Mouse (Mus musculus) olfactory bulb, adult 2 months (tissue): Measurements from ENCODE around the gene Sox15. TPM values are rescaled to one million over a fixed set of nuclear protein-coding genes. Genes with fewer than 3 reads are reported as not detected.

Experiments
- H3K27ac ChIP-seq: fragments of 200-500 bp; 2 replicates; pipeline ENCODE4 v1.5.1; 2012; ENCODE audit warnings: low read depth, low read length; ENCODE audit not compliant: insufficient read depth
- H3K4me1 ChIP-seq: fragments of 200-500 bp; 2 replicates; pipeline ENCODE4 v1.6.1; 2012; ENCODE audit warnings: low read length; ENCODE audit not compliant: control insufficient read depth, insufficient read depth
- H3K4me3 ChIP-seq: fragments of 200-500 bp; 2 replicates; pipeline ENCODE4 v1.5.1; 2012; ENCODE audit warnings: mild to moderate bottlenecking, low read depth, low read length, moderate library complexity; ENCODE audit not compliant: insufficient read depth
- CTCF ChIP-seq: fragments of 200-500 bp; IDR thresholded peaks from 2 replicates; pipeline ENCODE4 v1.5.1; 2012; ENCODE audit warnings: low read depth, mild to moderate bottlenecking, low read length, moderate library complexity; ENCODE audit not compliant: insufficient read depth
- POLR2A ChIP-seq: fragments of 200-500 bp; IDR thresholded peaks from 2 replicates; pipeline ENCODE4 v1.6.1; 2012; ENCODE audit warnings: mild to moderate bottlenecking, low read depth, low read length, moderate library complexity; ENCODE audit not compliant: insufficient read depth
- WGBS: fragments of 180-500 bp; shearing (Covaris S2); methylation state at CpG from one replicate; pipeline ENCODE4 v1.1.7; 2018; 5-methylcytosine and 5-hydroxymethylcytosine counted together
- polyA plus RNA-seq: library from polyadenylated mRNA; stranded (reverse); fragments of >200 nt; gene quantifications from 2 replicates; pipeline ENCODE4 v1.2.4, GENCODE M21; 2012; ENCODE audit warnings: low replicate concordance; ENCODE audit not compliant: missing spikeins, insufficient read depth, insufficient read length

Sox15 gene
- polyA plus RNA-seq, 1 experiment, result not detected

- TF ChIP-seq CTCF, result no peak
- TF ChIP-seq POLR2A, result no peak
- Histone ChIP-seq H3K4me3 (no peak overlapping the region), H3K27ac (no peak overlapping the region), H3K4me1 (peaks cover 6% of the 10 kb centered on the region)
- WGBS, result 71% methylated on average over 8 of the region's 8 CpGs
Measured at GRCm38 (mm10) chr11:69703814-69704612, 48.9 kb downstream of the Sox15 start.

GRCm38 (mm10) chr11:69704613-69705010 lies 49.5 kb downstream of the Sox15 start:
- no peak overlapping the region for H3K4me3 ChIP-seq
- no peak overlapping the region for H3K27ac ChIP-seq
- H3K4me1 ChIP-seq, result peaks cover 6% of the 10 kb centered on the region
- no peak for TF ChIP-seq CTCF
- no peak for TF ChIP-seq POLR2A
- WGBS, result 49% methylated on average over 2 of the region's 2 CpGs

Other genes starting within 250 kb of the Sox15 start
- 114 TPM in 1 of 2 replicates, not detected in the other for gene Kdm6b, start 241.6 kb upstream of the Sox15 start, polyA plus RNA-seq
- not detected in 2 replicates for gene Dnah2, start 106.2 kb upstream of the Sox15 start, polyA plus RNA-seq
- gene Efnb3, start 95.1 kb upstream of the Sox15 start, polyA plus RNA-seq, result not detected in 2 replicates
- not detected in 2 replicates for gene Wrap53, start 75.1 kb upstream of the Sox15 start, polyA plus RNA-seq
- not detected in 2 replicates for gene Trp53, start 75.0 kb upstream of the Sox15 start, polyA plus RNA-seq
- 162 TPM in 1 of 2 replicates, not detected in the other for gene Atp1b2, start 49.4 kb upstream of the Sox15 start, polyA plus RNA-seq
- not detected in 2 replicates for gene Shbg, start 37.4 kb upstream of the Sox15 start, polyA plus RNA-seq
- not detected in 2 replicates for gene Sat2, start 33.3 kb upstream of the Sox15 start, polyA plus RNA-seq
- gene Fxr2, start 22.3 kb upstream of the Sox15 start, polyA plus RNA-seq, result not detected in 2 replicates
- not detected in 2 replicates for gene Mpdu1, start 7.3 kb downstream of the Sox15 start, polyA plus RNA-seq
- not detected in 2 replicates for gene Cd68, start 10.8 kb downstream of the Sox15 start, polyA plus RNA-seq
- 796 TPM in 1 of 2 replicates, not detected in the other for gene Eif4a1, start 17.1 kb downstream of the Sox15 start, polyA plus RNA-seq
- not detected in 2 replicates for gene Senp3, start 26.8 kb downstream of the Sox15 start, polyA plus RNA-seq
- not detected in 2 replicates for gene Tnfsf13, start 30.5 kb downstream of the Sox15 start, polyA plus RNA-seq
- not detected in 2 replicates for gene Tnfsf12, start 40.5 kb downstream of the Sox15 start, polyA plus RNA-seq
- not detected in 2 replicates for gene Tnfsfm13, start 40.8 kb downstream of the Sox15 start, polyA plus RNA-seq
- gene Polr2a, start 103.3 kb downstream of the Sox15 start, polyA plus RNA-seq, result 105 TPM in 2 replicates
- not detected in 2 replicates for gene Slc35g3, start 106.7 kb downstream of the Sox15 start, polyA plus RNA-seq
- 250 TPM in 1 of 2 replicates, not detected in the other for gene Zbtb4, start 110.6 kb downstream of the Sox15 start, polyA plus RNA-seq
- gene Chrnb1, start 140.6 kb downstream of the Sox15 start, polyA plus RNA-seq, result not detected in 2 replicates
- not detected in 2 replicates for gene Fgf11, start 146.5 kb downstream of the Sox15 start, polyA plus RNA-seq
- not detected in 2 replicates for gene Tmem102, start 150.3 kb downstream of the Sox15 start, polyA plus RNA-seq
- not detected in 2 replicates for gene Gm39566, start 160.0 kb downstream of the Sox15 start, polyA plus RNA-seq
- not detected in 2 replicates for gene Spem2, start 163.2 kb downstream of the Sox15 start, polyA plus RNA-seq
- gene Spem1, start 166.9 kb downstream of the Sox15 start, polyA plus RNA-seq, result not detected in 2 replicates
- 82.2 TPM in 1 of 2 replicates, not detected in the other for gene Nlgn2, start 182.5 kb downstream of the Sox15 start, polyA plus RNA-seq
- gene Tmem256, start 183.2 kb downstream of the Sox15 start, polyA plus RNA-seq, result not detected in 2 replicates
- not detected in 2 replicates for gene Plscr3, start 191.1 kb downstream of the Sox15 start, polyA plus RNA-seq
- gene Tnk1, start 203.4 kb downstream of the Sox15 start, polyA plus RNA-seq, result not detected in 2 replicates
- not detected in 2 replicates for gene Tmem95, start 222.7 kb downstream of the Sox15 start, polyA plus RNA-seq
- not detected in 2 replicates for gene Kctd11, start 226.1 kb downstream of the Sox15 start, polyA plus RNA-seq
- gene Acap1, start 240.2 kb downstream of the Sox15 start, polyA plus RNA-seq, result 120 TPM in 1 of 2 replicates, not detected in the other
- not detected in 2 replicates for gene 2810408A11Rik, start 245.7 kb downstream of the Sox15 start, polyA plus RNA-seq
- not detected in 2 replicates for gene Neurl4, start 245.8 kb downstream of the Sox15 start, polyA plus RNA-seq